ENCODE assay signal across 27 mouse cellular contexts in genomic region chr10:114798218-114798617, GRCm38 (mm10). TPM values are rescaled to one million over a fixed set of nuclear protein-coding genes. Genes with fewer than 3 reads are reported as not detected.
A peak's percentile ranks its signal among the peaks of the same experiment; 100 is the strongest.
DNase-seq lines count a peak whose midpoint lies in the region; ATAC-seq lines count a peak whose summit lies in the region.
"Had no signal": no experiment of that assay in that cellular context is flagged by ENCODE, and none has a peak within 500 bp of the region (broad histone marks: within the 10 kb centered on the region; RNA-seq: fewer than 3 reads in every experiment).

No protein-coding gene starts in this region.

- H3K4me1 ChIP-seq in hindbrain, embryonic 13.5 days (replicated peaks), result peaks cover 32% of the 10 kb centered on the region
- 0 out of 2 replicates have a peak, but pooled peaks cover 2% of the 10 kb centered on the region for H3K4me1 ChIP-seq in hindbrain, embryonic 11.5 days (replicated peaks; ENCODE audit: control insufficient read depth, insufficient read depth, low read length)
- peaks cover 24% of the 10 kb centered on the region for H3K4me1 ChIP-seq in midbrain, embryonic 15.5 days
- peaks cover 39% of the 10 kb centered on the region for H3K4me1 ChIP-seq in midbrain, embryonic 10.5 days
- peaks cover 25% of the 10 kb centered on the region for H3K4me1 ChIP-seq in neural tube, embryonic 15.5 days
- H3K4me1 ChIP-seq: liver, embryonic 13.5 days had no signal

- H3K9me3 ChIP-seq in hindbrain, embryonic 13.5 days, result no peaks in the 10 kb centered on the region
- no peaks in the 10 kb centered on the region for H3K9me3 ChIP-seq in hindbrain, embryonic 11.5 days (ENCODE audit: control insufficient read depth, low read length)
- H3K9me3 ChIP-seq in midbrain, embryonic 15.5 days, result no peaks in the 10 kb centered on the region
- H3K9me3 ChIP-seq in midbrain, embryonic 10.5 days (replicated peaks), result no peaks in the 10 kb centered on the region
- H3K9me3 ChIP-seq in neural tube, embryonic 15.5 days (replicated peaks), result no peaks in the 10 kb centered on the region
- H3K9me3 ChIP-seq: embryonic facial prominence, embryonic 13.5 days; forebrain, embryonic 12.5 days; limb, embryonic 13.5 days; liver, embryonic 13.5 days; neural tube, embryonic 12.5 days had no signal

- no peak for ATAC-seq in hindbrain, embryonic 13.5 days (ENCODE audit: low FRiP score)
- no peak for ATAC-seq in hindbrain, embryonic 11.5 days (ENCODE audit: low FRiP score)
- no peak for ATAC-seq in midbrain, embryonic 15.5 days (replicated peaks)
- no peak for ATAC-seq in neural tube, embryonic 15.5 days (ENCODE audit: low FRiP score)
- ATAC-seq: activated CD4-positive, CD25-positive, alpha-beta regulatory T cell, adult 4 months had no signal

- no peak for DNase-seq in hindbrain, embryonic 11.5 days (ENCODE audit: low spot score)
- no peak for DNase-seq in midbrain, embryonic 10.5 days (ENCODE audit: low spot score)
- peak; percentile 51 for DNase-seq in forelimb bud, embryonic 11.5 days (ENCODE audit: low read depth, low spot score)
- no peak for DNase-seq in gastrocnemius, postnatal 4 days (ENCODE audit: low spot score in 2 of 2)
- DNase-seq: adrenal gland, postnatal 14 days; B cell, adult 2 months; cerebellum, adult 9-10 months; gastrocnemius, postnatal 10 days; layer of hippocampus, postnatal 36 days; liver, embryonic 13.5 days; lung, embryonic 14.5 days; right cerebral cortex, adult 18-20 months; thymus, adult 2 months had no signal

- H3K27ac ChIP-seq in hindbrain, embryonic 13.5 days, result no peak overlapping the region
- no peak overlapping the region for H3K27ac ChIP-seq in hindbrain, embryonic 11.5 days (ENCODE audit: low read depth, low read length)
- no peak overlapping the region for H3K27ac ChIP-seq in midbrain, embryonic 15.5 days
- H3K27ac ChIP-seq in midbrain, embryonic 10.5 days (replicated peaks), result no peak overlapping the region
- H3K27ac ChIP-seq in neural tube, embryonic 15.5 days (replicated peaks), result no peak overlapping the region
- H3K27ac ChIP-seq: embryonic facial prominence, embryonic 13.5 days; forebrain, embryonic 12.5 days; limb, embryonic 13.5 days; liver, embryonic 13.5 days; neural tube, embryonic 12.5 days had no signal

- WGBS in hindbrain, embryonic 13.5 days, result 63% methylated on average over 5 of the region's 5 CpGs
- WGBS in hindbrain, embryonic 11.5 days, result 62% methylated on average over 5 of the region's 5 CpGs
- 59% methylated on average over 5 of the region's 5 CpGs for WGBS in midbrain, embryonic 15.5 days
- 74% methylated on average over 5 of the region's 5 CpGs for WGBS in midbrain, embryonic 10.5 days
- 63% methylated on average over 5 of the region's 5 CpGs for WGBS in neural tube, embryonic 15.5 days

- peak overlapping the region; percentile 90 for H3K4me2 ChIP-seq in hindbrain, embryonic 13.5 days
- H3K4me2 ChIP-seq in hindbrain, embryonic 11.5 days (replicated peaks; ENCODE audit: low read depth, low read length), result no peak overlapping the region
- H3K4me2 ChIP-seq in midbrain, embryonic 15.5 days, result peak overlapping the region; percentile 75; the same call in 1 of the 2 replicates
- peak overlapping the region; percentile 75; the same call in 1 of the 2 replicates for H3K4me2 ChIP-seq in neural tube, embryonic 15.5 days
- H3K4me2 ChIP-seq: embryonic facial prominence, embryonic 13.5 days; forebrain, embryonic 12.5 days; heart, embryonic 11.5 days; limb, embryonic 13.5 days; liver, embryonic 13.5 days; lung, embryonic 14.5 days; neural tube, embryonic 12.5 days had no signal

- peaks cover 32% of the 10 kb centered on the region for H3K27me3 ChIP-seq in hindbrain, embryonic 13.5 days
- peaks cover 28% of the 10 kb centered on the region for H3K27me3 ChIP-seq in hindbrain, embryonic 11.5 days (ENCODE audit: control insufficient read depth, insufficient read depth, low read length)
- peaks cover 6% of the 10 kb centered on the region for H3K27me3 ChIP-seq in midbrain, embryonic 15.5 days (replicated peaks)
- H3K27me3 ChIP-seq in midbrain, embryonic 10.5 days (ENCODE audit: low read depth, poor library complexity, severe bottlenecking), result peaks cover 48% of the 10 kb centered on the region
- peaks cover 4% of the 10 kb centered on the region for H3K27me3 ChIP-seq in neural tube, embryonic 15.5 days (replicated peaks)
- H3K27me3 ChIP-seq: CH12.LX had no signal

- no peak overlapping the region for H3K9ac ChIP-seq in hindbrain, embryonic 13.5 days
- no peak overlapping the region for H3K9ac ChIP-seq in hindbrain, embryonic 11.5 days (ENCODE audit: low read depth, low read length)
- H3K9ac ChIP-seq in midbrain, embryonic 15.5 days, result no peak overlapping the region
- H3K9ac ChIP-seq in neural tube, embryonic 15.5 days (replicated peaks), result no peak overlapping the region
- H3K9ac ChIP-seq: embryonic facial prominence, embryonic 13.5 days; forebrain, embryonic 12.5 days; limb, embryonic 13.5 days; liver, embryonic 13.5 days; lung, embryonic 14.5 days; neural tube, embryonic 12.5 days had no signal

- H3K4me3 ChIP-seq in hindbrain, embryonic 13.5 days, result no peak overlapping the region
- H3K4me3 ChIP-seq in hindbrain, embryonic 11.5 days (ENCODE audit: low read depth, low read length), result no peak overlapping the region
- no peak overlapping the region for H3K4me3 ChIP-seq in midbrain, embryonic 15.5 days
- H3K4me3 ChIP-seq in midbrain, embryonic 10.5 days, result no peak overlapping the region
- H3K4me3 ChIP-seq in neural tube, embryonic 15.5 days (replicated peaks), result no peak overlapping the region
- H3K4me3 ChIP-seq: embryonic facial prominence, embryonic 13.5 days; erythroblast, embryonic 14.5 days; forebrain, embryonic 12.5 days; limb, embryonic 13.5 days; liver, embryonic 13.5 days; neural tube, embryonic 12.5 days had no signal

- H3K36me3 ChIP-seq in hindbrain, embryonic 13.5 days, result no peaks in the 10 kb centered on the region
- H3K36me3 ChIP-seq in hindbrain, embryonic 11.5 days (ENCODE audit: control insufficient read depth, insufficient read depth, low read length), result no peaks in the 10 kb centered on the region
- no peaks in the 10 kb centered on the region for H3K36me3 ChIP-seq in midbrain, embryonic 15.5 days (replicated peaks)
- no peaks in the 10 kb centered on the region for H3K36me3 ChIP-seq in midbrain, embryonic 10.5 days
- H3K36me3 ChIP-seq in neural tube, embryonic 15.5 days, result no peaks in the 10 kb centered on the region
- H3K36me3 ChIP-seq: embryonic facial prominence, embryonic 13.5 days; forebrain, embryonic 12.5 days; G1E; limb, embryonic 13.5 days; liver, embryonic 13.5 days; neural tube, embryonic 12.5 days had no signal

RNA-seq across cellular contexts. Expression of gene Trhde, which starts 3.9 kb away (rescaled TPM):
- 4.6 and 6.3 TPM in 2 replicates for polyA plus RNA-seq in hindbrain, embryonic 13.5 days (2015; fragmentation: Nextera tagmentation; extraction: Ambion mirVana)
- polyA plus RNA-seq in hindbrain, embryonic 11.5 days (2014; fragmentation: Nextera tagmentation; extraction: Ambion mirVana), result 1.3 and 2.4 TPM in 2 replicates
- 6.0 and 7.4 TPM in 2 replicates for polyA plus RNA-seq in midbrain, embryonic 15.5 days (2015; fragmentation: Nextera tagmentation; extraction: Ambion mirVana)
- polyA plus RNA-seq in midbrain, embryonic 10.5 days (2016; fragmentation: Nextera tagmentation; extraction: Ambion mirVana), result 0.25 and 0.26 TPM in 2 replicates
- polyA plus RNA-seq in neural tube, embryonic 15.5 days (2015; fragmentation: Nextera tagmentation; extraction: Ambion mirVana), result 6.6 and 7.6 TPM in 2 replicates
- total RNA-seq in gastrocnemius, postnatal 4 days (2021), result 1 to 10 TPM; 1.3 to 1.5 TPM
- total RNA-seq: CH12.LX; hematopoietic stem cell, adult 5-6 weeks; megakaryocyte, adult 5-6 weeks had no signal
- polyA plus RNA-seq: activated CD4-positive, CD25-positive, alpha-beta regulatory T cell, adult 4 months; erythroblast, embryonic 14.5 days; G1E; liver, embryonic 13.5 days had no signal
